Mouse (Mus musculus) liver, adult (tissue): Measurements from ENCODE around the gene Gtf2h1.

ENCODE experiments used
- GATA4 ChIP-seq: IDR thresholded peaks from 2 replicates; pipeline ENCODE4 v1.6.1; 2014; ENCODE audit warnings: mild to moderate bottlenecking, low read length; ENCODE audit not compliant: insufficient replicate concordance

The Gtf2h1 gene

DNA sequence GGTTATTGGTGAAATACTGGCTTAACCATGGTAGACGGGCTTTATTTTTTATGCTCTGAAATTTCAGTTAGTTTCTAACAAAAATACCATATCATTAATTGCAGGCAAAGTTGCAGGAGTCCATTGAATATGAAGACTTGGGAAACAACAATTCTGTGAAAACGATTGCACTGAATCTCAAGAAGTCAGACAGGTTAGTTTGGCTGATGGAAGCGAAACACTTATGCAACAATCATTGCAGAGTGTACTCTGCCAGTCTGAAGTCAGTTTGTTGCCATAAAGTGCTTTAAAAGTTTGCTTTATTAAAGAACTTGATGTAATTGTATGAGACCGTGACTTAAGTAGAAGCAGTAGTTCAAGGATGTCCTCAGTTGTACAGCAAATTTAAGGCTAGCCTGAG lies 18.1 kb downstream of the Gtf2h1 start:
- TF ChIP-seq GATA4 = no peak

DNA sequence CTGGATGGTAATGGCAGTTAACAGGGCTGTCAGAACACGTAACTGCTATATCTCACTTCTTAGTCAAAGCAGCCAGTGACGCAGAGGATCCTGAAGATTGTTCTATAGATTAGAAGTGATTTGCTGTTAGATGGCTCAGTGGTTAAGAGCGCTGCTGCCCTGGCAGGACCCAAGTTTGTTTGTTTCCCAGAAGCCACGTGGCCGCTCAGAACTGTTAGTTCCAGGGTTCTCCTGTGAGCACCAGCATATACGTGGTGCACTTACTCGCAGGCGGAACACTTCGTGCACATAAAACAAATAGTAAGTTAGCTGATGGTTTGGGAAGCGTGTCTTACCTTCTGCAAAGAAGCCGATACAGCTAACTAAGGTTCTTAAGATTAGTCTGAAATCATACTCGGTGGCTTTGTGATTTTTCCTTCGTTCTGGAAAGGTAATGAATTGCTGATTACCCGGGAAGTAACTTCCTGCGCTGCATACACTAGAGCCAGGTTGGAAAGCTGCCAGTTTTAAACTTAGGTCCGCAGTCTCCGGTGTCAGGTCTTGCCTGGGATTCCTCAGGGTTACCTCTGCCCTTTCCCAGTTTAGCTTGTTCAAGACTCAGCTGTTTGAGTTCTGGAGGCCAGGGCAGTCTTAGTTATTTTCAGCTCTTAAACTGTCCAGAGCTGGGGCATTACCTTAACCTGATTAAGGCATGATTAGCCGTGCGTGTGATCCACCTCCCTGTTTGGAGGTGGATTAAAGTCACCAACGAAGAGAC lies 31.3 kb downstream of the Gtf2h1 start:
- no peak for TF ChIP-seq GATA4

DNA sequence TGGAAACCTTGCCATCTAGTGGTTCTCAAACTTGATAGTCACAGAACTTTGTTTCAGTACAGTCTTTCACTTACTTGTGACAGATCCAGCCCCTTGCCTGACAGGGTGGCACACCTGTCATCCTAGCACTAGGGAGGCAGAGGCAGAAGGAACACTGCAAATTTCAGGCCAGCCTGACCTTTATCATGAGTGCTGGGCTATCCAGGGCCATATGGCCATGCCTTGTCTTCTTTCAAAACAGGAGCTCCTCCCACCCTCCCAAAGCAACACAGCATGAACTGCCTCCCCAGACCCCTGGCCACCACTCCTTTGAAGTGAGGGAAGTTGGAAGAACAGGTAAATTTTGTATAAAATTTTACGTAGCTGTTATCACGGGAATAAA lies 31.9 kb downstream of the Gtf2h1 start:
- TF ChIP-seq GATA4 = no peak

DNA sequence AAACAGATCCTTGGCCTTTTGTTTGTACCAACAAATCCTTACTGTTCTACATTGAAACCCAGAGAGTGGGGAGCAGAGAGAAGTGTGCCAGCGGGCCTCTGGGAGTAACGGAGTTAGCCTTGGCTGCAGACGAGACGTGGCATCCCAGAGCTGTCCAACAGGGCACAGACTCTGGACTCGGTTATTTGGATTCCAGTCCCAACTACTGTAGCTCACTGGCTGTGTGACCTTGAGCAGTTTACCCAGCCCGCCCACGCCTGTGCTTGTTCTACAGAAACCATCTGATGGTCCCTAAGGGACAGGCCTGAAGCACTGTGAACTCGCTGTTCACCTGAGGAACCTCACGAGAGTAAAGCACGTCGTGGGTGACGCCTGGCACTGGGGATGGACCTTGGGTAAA lies 34.0 kb downstream of the Gtf2h1 start:
- no peak for TF ChIP-seq GATA4

DNA sequence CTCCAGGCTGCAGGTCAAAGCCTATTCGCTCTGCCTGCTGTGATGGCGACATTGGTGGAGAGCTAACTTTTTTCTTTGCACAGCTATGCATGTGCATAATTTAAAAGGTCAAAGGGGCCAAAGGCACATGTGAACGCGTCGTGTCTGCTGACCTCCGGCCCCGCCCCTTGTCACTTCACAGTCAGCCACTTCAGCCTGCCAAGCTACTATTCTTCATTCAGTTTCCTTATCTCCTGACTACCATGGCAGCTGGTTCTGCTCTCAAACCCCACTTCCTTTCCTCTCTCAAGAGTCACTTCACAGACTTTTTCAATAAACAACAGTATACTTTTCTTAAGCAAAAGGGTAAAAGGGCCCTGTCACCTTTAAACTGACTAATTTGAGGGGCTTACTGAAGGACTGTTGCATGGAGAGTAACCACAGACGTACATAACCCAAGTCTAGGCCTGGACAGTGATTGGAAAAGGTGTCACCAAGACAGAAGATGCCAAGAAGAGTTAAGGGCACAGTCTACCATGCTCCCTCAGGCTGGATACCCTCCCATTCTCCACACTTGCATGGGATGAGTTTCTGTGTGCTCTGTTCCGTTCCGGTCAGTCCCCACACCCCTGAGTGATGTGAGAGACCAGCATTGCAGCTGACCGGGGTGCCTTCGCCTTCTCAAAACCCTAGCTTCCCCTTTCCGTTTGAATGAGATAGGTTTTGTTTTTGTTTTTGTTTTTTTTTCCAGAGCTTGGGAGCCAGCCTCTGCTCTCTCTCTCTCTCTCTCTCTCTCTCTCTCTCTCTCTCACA lies 35.1 kb downstream of the Gtf2h1 start:
- TF ChIP-seq GATA4 = peak; percentile 68; the same call in 1 of the 2 replicates

DNA sequence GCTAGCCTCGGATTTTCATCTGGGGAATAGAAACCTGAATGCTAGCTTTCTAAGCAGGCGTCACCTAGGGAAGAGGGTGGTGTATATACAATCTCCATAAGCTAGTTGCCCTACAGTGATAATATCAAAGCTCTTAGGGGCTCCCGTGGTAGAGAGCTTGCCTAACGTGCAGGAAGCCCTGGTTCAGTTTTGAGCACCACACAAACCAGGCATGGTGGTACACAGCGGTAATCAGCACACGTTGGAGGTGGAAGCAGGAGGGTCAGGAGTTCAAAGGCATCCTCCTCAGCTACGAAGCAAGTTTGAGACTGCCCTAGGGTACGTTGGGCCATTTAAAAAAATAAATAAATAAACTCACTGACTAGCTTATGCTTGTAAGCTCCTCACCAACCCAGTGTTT lies 35.8 kb downstream of the Gtf2h1 start:
- TF ChIP-seq GATA4 = no peak

DNA sequence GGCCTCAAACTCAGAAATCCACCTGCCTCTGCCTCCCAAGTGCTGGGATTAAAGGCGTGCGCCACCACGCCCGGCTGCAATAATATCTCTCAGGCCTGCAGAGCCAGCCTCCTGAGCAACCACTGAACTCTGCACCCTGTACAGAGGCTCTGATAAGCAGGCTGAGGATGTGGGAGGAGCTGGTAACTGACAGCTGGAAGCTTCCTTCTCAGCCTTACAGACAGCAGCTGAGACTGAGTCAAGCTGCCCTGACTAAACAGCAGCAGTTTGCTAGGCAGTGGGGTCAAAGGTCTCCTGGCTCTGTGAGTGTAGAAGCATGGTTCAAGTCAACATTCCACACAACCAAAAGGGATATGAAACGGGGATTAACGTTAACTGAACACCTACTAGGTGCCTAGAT lies 37.4 kb downstream of the Gtf2h1 start:
- TF ChIP-seq GATA4 = peak; percentile 97; the same call in 1 of the 2 replicates

DNA sequence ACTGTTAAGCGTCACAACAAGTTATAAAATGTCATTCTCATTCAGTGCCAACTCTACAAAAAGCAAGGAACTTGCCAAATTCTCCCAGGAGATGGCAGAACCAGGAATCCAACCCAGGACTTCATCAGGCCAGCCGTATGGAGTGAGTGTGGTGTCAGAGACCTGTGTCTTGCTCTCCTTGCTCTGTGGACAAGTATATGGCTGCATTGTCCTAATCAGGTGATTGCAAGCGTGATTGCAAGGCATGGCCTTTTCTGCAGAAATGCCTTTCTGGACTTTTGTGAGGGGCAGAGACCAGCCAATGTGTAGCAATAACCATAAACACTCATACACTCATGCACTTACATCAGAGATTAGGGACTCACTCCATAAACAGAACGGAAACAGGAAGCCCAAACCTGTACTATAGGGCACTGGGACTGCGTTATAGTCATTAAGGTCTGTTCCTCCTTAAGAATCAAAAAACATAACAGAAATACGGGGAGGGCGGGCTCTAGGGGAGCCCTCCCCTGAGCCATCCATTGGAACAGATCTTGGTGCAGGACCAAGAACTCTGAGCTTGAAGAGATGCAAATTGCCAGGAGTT lies 37.9 kb downstream of the Gtf2h1 start:
- TF ChIP-seq GATA4 = no peak

DNA sequence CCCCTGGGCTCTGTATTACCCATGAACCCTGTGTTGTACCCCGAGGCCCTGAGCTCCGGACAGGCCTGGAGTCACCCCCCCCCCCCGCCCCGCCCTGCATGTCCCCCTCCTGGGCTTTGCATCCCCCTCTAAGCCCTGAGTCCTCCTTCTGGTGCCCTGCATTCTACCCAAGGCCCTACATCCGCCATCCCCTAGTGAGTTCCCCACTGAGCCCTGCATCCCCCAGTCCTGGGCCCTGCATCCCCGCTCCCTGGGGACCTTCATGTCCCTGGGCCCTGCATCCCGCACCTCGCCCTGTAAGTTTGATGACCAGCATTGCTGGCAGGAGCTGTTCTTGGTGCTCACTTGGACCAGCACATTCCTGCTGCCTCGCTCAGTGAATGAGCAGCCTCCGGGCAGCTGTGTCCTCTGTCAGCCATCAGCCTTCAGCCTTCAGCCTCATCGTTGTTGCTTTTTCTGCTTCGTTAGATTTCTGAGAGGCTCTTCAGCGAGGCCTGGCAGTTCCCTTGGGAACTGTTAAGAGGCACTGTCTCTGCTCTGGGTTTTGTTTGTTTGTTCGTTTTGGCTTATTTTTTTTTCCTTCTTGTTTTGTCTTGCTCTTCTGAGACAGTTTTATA lies 39.2 kb downstream of the Gtf2h1 start:
- TF ChIP-seq GATA4 = no peak

DNA sequence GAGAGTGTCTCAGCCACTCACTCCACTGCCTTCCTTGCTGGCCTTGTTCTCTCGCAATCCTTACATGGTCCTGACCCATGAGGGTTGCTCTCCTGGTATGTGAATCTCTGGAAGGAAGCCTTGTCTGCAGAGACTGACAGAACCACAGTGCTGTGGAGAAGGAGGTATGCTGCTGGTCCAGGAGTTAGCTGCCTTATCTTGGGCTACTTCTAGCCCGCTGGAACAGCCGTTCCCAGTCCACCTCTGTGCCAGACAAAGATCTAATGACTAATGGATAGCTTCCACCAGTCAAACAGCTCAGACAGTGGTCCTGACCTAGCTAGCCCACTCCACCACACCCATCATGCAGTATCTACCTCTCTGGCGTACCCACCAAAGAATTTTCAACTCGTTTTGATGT lies 40.5 kb downstream of the Gtf2h1 start:
- no peak for TF ChIP-seq GATA4

DNA sequence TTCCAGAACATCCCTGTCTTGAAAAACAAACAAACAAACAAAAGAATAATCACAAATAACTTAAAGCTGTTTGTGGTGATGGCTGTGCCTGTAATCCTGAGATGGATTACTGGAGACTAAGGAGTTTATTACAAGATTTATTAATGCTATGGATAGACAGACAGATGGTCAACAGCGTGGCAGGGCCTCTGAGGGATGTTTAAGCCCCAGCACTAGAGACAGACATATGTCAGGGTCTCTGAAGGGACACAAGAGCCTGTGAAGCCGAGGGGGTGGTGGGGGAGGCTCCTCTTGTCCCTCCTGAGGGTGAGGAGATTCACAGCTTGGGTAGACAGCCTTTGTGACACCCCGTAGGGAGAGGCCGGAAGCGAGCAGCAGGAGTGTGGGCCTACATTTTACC lies 41.2 kb downstream of the Gtf2h1 start:
- no peak for TF ChIP-seq GATA4

DNA sequence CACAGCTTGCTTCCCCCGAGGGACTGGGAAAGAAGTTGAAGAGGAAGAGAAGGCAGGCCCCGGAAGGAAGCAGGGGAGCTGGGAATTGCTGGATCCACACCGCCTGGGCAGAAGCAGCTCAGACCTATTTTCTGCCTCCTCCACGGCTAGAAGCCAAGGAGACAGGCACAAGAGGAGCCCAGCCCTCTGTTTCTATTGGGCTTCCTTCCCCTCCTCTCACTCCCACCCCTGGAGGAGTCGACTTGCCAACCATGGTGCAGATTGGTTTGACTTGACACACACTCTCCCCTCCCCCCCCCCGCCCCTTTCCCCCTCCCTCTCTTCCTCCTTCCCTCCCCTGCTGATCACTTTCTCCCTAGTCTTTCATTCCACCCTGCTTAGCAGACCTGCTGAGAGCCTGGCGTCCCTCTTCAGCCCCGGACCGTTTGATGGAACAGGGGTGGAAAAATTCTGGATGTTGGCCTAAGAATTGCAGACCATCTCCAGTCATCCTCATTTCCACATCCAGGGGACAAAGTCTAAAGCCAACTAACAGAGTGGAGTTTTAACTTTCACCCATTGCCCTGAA lies 42.3 kb downstream of the Gtf2h1 start:
- TF ChIP-seq GATA4 = no peak

DNA sequence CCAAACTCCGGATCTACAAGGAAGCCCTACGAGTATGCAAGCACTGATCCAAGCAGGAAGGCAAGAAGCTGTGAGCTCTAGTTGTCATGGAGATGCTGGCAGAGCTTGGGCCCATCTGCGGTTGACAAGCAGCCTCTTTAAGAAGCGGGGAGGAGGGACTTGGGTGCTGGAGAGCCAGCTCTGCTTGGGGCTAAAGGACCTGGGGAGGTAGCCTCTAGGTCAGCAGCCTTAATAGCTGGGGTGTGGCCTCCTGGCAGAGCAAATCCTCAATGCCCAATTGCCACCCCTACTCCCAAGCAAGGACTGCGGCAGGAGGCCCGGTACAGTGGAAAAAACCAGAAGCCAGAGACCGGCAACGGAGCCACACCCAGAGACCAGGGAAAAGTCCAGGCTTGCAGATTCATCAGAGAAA lies 43.0 kb downstream of the Gtf2h1 start:
- no peak for TF ChIP-seq GATA4

DNA sequence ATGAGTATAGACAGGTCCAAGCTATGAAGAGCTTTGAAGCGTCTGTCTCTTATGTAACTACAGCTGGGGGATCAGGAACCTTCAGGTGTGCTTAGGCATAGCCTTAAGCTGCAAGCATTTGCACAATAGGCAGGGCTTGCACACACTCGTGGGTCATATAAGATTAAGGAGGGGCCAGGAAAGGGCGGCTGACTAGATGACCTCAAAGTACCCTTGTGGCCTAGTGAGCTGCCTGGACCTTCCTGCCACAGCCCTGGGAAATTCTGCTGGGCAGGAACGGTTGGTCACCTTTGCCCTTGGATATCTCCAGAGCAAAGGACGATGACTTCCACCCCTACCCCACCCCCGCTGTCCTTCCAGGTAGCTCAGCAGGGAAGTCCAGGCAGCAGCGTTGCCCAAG lies 43.5 kb downstream of the Gtf2h1 start:
- peak; percentile 83; the same call in 1 of the 2 replicates for TF ChIP-seq GATA4

DNA sequence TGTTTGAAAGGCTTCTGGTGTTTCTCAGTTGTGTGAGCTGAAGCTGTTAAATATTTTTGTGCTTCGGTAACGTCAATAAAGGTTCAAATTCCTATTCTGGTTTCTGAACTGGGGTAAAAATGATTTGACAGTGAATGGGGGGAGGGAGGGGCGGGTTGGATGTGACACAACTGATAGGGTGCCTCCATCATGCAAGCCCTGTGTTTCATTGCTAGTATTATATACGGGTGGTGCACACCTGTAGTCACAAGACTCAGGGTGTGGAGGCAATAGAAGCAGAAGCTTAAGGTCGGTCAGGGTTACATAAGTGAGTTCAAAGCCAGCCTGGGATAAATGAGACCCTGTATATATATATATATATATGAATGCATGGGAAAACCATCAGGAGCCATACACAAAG lies 44.0 kb downstream of the Gtf2h1 start:
- no peak for TF ChIP-seq GATA4
